Mouse (Mus musculus) heart, embryonic 15.5 days (tissue): ENCODE results near the gene Hoxd8. TPM values are rescaled to one million over a fixed set of nuclear protein-coding genes. Genes with fewer than 3 reads are reported as not detected.

Experiments used
- ATAC-seq: fragments of 200-750 bp; cut with Nextera tagmentation; replicated peaks from 2 replicates; pipeline ENCODE4 v1.8.0; 2017; ENCODE audit warnings: low read depth, moderate TSS enrichment; ENCODE audit not compliant: insufficient number of reproducible peaks, insufficient read depth, low FRiP score
- H3K27ac ChIP-seq: fragments of 300-500 bp; sonication (generic); 2 replicates; pipeline ENCODE4 v1.5.1; 2015; ENCODE audit warnings: mild to moderate bottlenecking, inconsistent platforms
- H3K27me3 ChIP-seq: fragments of 300-500 bp; sonication (generic); 2 replicates; pipeline ENCODE4 v1.6.1; 2015; ENCODE audit warnings: inconsistent platforms
- H3K36me3 ChIP-seq: fragments of 300-500 bp; sonication (generic); 2 replicates; pipeline ENCODE4 v1.6.1; 2015; ENCODE audit warnings: mild to moderate bottlenecking, inconsistent platforms
- H3K4me1 ChIP-seq: fragments of 300-500 bp; sonication (generic); replicated peaks from 2 replicates; pipeline ENCODE4 v1.6.1; 2015; ENCODE audit warnings: inconsistent platforms
- H3K4me2 ChIP-seq: fragments of 300-500 bp; sonication (generic); 2 replicates; pipeline ENCODE4 v1.6.1; 2015; ENCODE audit warnings: inconsistent platforms, mild to moderate bottlenecking, moderate library complexity
- H3K4me3 ChIP-seq: fragments of 300-500 bp; sonication (generic); 2 replicates; pipeline ENCODE4 v1.5.1; 2015; ENCODE audit warnings: mild to moderate bottlenecking, inconsistent platforms
- H3K9ac ChIP-seq: fragments of 300-500 bp; sonication (generic); 2 replicates; pipeline ENCODE4 v1.6.1; 2015; ENCODE audit warnings: mild to moderate bottlenecking, inconsistent platforms
- H3K9me3 ChIP-seq: fragments of 300-500 bp; sonication (generic); replicated peaks from 2 replicates; pipeline ENCODE4 v1.6.1; 2016; ENCODE audit warnings: inconsistent platforms
- WGBS: fragments of 180-500 bp; shearing (Covaris S2); methylation state at CpG from one replicate; pipeline ENCODE4 v1.1.7; 2015; ENCODE audit warnings: mixed read lengths; 5-methylcytosine and 5-hydroxymethylcytosine counted together
- polyA plus RNA-seq: library from polyadenylated mRNA; unstranded; fragments of >200 nt; fragmentation: Nextera tagmentation; extraction: Ambion mirVana; gene quantifications from 2 replicates; pipeline ENCODE4 v1.2.1, GENCODE M21; 2015

Hoxd8 gene
- polyA plus RNA-seq, 1 experiment from 2014 or later: 0.24 TPM

DNA sequence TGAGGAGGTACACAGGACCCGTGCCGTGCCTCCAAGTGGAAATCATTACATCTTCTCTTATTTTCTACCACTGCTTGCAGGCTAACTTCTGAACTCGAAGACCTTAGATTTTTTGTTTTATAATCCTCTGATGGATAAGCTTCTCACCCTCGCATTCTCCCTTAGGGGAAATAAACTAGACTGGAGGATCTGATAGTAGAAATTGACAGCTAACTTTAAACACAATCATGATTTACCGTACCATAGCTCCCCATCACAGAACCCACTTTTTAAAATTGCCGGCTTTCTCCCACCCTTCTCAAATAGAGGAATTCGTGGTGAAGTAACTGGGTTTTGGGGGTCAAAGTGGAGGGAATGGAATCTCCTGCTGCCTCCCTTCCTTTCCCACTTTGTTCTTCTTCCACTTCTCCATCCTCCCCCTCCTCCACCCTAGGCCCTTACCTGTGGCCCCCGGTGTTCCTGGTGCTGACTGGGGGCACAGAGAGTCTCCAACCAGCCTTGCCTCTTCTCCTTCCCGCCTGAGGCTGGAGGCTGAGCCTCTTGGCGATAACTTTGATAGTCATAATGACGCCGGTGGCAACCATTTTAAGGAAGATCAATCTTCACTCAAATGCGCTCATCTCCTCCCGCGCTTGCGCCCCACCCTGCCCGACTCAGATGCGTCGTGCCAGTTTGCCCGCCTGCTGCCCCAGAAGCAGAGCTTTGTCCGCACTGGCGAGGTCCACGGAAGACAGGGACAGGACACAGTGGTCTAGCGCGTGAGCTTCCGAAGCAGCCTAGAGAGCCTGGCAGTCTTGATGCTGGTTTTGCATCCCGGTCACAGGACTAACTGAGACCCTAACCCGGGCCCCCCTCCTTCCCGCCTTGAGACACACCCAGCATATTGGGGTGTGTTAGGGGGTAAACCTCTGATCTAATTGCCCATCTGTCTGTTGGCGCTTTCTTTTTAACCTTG, 43.7 kb upstream of the Hoxd8 start:
- no peak for ATAC-seq
- H3K9me3 ChIP-seq: no peaks in the 10 kb centered on the region
- 3% methylated on average over 30 of the region's 30 CpGs for WGBS

DNA sequence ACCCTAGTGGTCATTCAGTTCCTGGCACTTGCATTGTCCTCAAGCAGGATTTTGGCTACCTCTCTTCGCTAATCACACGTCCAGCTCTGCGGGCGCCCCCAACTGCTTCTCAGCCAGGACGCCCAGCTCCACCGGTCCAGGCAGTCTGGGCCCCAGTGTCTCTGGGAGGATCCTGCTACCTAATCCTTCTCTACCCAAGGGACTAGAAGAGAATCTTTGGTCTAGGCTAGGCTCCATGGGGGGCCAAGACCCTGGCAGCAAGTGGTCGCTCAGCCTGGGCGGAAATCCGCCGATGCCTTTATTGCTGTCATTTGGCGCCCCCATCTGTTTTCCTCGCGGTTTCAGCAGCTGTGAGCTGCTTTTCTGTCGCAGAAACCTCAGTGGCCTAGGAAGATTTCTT, 42.7 kb upstream of the Hoxd8 start:
- ATAC-seq: no peak
- Histone ChIP-seq H3K27me3 (peaks cover 98% of the 10 kb centered on the region), H3K4me3 (0 out of 2 replicates have a peak overlapping the region, but pooled peaks have one; percentile 19), H3K4me2 (peak overlapping the region; percentile 47), H3K4me1 (peaks cover 20% of the 10 kb centered on the region), H3K27ac (no peak overlapping the region), H3K36me3 (no peaks in the 10 kb centered on the region), H3K9ac (no peak overlapping the region), H3K9me3 (no peaks in the 10 kb centered on the region)
- under 1% methylated on average over 14 of the region's 14 CpGs for WGBS

More for the DNA sequence above, 43.7 kb upstream of the Hoxd8 start:
- Histone ChIP-seq H3K27me3 (peaks cover 98% of the 10 kb centered on the region), H3K4me3 (0 out of 2 replicates have a peak overlapping the region, but pooled peaks have one; percentile 8), H3K9ac (no peak overlapping the region), H3K27ac (no peak overlapping the region), H3K36me3 (no peaks in the 10 kb centered on the region), H3K4me1 (peaks cover 24% of the 10 kb centered on the region), H3K4me2 (no peak overlapping the region)

DNA sequence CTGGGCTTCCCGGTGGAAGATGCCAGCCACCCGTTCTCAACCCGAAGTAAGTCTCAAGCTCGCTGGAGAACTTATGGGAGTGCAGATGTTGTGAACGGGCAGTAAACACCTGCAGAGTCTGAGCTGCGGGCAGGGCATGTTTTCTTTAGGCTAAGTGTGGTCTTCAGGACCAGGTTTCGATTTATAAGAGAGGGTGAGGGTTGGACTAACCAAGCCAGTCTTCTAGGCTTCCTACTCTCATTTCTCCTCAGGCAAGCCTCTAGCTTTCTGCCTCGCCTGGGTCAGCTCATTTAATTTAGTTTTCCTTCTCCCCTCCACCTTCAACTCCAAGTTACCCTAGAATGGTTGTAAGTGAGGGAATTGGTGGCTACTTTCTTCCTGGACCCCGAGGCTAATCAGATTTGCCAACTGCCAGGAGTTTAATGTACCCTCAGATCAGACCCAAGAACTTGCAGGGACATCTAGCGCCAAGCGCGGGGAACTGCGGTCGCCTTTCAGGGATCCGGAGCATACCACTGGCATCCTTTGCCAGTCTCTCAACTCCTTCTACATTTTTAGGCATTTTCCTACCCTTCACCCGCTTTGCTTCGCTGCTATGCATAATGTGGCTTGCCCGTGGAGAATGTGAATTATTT, 41.0 kb upstream of the Hoxd8 start:
- Histone ChIP-seq H3K9me3 (no peaks in the 10 kb centered on the region), H3K4me1 (peaks cover 24% of the 10 kb centered on the region), H3K9ac (no peak overlapping the region), H3K27me3 (peaks cover 97% of the 10 kb centered on the region), H3K4me3 (no peak overlapping the region), H3K27ac (no peak overlapping the region), H3K36me3 (no peaks in the 10 kb centered on the region), H3K4me2 (no peak overlapping the region)
- WGBS: 4% methylated on average over 18 of the region's 18 CpGs
- no peak for ATAC-seq

DNA sequence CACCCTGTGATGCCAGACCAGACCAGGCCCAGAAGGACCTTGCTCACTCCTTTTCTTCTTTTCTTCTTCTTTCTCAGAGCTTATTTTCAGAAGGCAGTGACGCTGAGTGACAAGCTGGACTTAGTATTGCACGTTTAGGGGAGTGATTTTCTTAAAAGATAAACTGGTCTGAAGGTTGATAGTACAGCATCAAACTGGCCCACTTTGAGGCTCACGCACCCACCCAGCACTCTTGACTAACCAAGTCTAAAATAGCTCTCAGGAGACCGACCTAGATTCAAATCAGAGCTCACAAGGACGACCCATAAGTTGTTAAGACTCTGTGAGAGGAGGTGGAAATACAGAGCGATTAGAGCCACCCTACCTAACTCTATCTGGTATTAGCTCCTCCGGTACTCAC, 38.0 kb upstream of the Hoxd8 start:
- 4% methylated on average over 7 of the region's 7 CpGs for WGBS
- peaks cover 95% of the 10 kb centered on the region for H3K27me3 ChIP-seq
- H3K4me2 ChIP-seq: no peak overlapping the region

DNA sequence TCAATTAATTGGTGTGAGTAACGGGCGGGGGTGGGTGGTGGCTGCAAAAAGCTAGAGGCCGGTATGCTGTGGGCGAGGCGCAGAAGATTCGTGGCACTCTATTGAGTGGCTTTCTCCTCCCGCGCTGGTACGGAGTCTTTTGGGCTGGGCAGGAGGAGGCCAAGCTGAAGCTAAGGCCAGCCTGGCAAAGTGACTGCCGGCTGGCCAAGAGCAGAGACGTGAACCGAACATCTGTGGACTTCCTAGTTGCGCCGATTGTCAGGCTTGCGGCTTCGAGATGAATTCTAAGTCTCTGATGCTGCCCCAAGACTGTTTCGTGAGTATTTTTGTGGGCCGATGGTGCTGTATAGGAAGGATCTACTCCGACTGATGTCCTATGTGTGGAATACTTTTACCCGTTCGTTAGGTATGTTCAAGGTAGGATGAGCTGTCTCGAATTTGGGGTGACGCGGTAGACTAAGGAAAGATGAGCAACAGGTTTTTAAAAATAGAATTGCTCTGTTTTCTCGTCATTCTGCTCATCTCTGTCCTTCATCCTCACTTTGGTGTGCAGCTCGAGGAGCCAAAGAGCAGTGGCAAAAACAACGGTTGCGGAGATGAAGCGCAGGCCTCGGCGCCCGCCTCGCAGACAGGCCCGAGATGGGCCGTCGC, 37.1 kb upstream of the Hoxd8 start:
- peak overlapping the region; percentile 73 for H3K4me2 ChIP-seq
- no peak overlapping the region for H3K27ac ChIP-seq
- no peak for ATAC-seq
- no peak overlapping the region for H3K9ac ChIP-seq
- peaks cover 95% of the 10 kb centered on the region for H3K27me3 ChIP-seq
- no peaks in the 10 kb centered on the region for H3K9me3 ChIP-seq
- H3K4me3 ChIP-seq: peak overlapping the region; percentile 45
- 3% methylated on average over 36 of the region's 36 CpGs for WGBS
- no peaks in the 10 kb centered on the region for H3K36me3 ChIP-seq
- H3K4me1 ChIP-seq: peaks cover 13% of the 10 kb centered on the region

More for the DNA sequence above, 38.0 kb upstream of the Hoxd8 start:
- Histone ChIP-seq H3K9me3 (no peaks in the 10 kb centered on the region), H3K36me3 (no peaks in the 10 kb centered on the region), H3K9ac (no peak overlapping the region), H3K4me1 (peaks cover 16% of the 10 kb centered on the region), H3K4me3 (no peak overlapping the region), H3K27ac (no peak overlapping the region)
- no peak for ATAC-seq

DNA sequence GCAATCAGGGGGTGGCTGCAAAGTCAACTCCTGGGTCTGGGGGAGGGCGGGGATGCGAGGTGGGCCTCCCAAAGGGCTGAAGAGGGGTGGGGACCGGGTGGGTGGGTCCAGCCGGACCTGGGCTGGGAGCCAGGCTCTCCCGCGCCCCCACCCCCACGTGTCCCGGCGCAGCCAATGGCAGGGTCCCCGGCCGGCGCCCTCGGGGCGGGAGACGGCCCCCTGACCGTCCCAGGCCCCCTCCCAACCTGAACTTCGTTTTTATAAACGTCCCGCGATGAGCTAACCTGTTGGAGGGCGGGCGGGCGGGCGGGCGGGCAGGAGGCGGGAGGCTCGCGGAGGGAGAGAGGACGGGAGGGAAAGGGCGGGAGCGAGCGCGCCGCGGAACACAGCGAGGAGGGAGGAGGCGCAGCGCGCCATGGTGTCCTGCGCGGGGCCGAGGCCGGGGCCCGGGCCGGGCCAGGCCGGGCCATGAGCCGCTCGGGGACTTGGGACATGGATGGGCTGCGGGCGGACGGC, 36.5 kb upstream of the Hoxd8 start, which contains the start of gene Hoxd13:
TSS of gene Hoxd13 (plus strand) at position 469 of the 516 bp plus-strand sequence.
- 1% methylated on average over 42 of the region's 51 CpGs for WGBS
- Histone ChIP-seq H3K4me2 (peak within 1 kb of the TSS; percentile 73), H3K27me3 (peaks cover 95% of the 10 kb centered on the region), H3K9ac (0 out of 2 replicates have a peak within 1 kb of the TSS, but pooled peaks have one; percentile 18), H3K36me3 (no peaks in the 10 kb centered on the region), H3K27ac (no peak within 1 kb of the TSS), H3K4me3 (peak within 1 kb of the TSS; percentile 45), H3K4me1 (peaks cover 18% of the 10 kb centered on the region), H3K9me3 (no peaks in the 10 kb centered on the region)
- peak; percentile 65 for ATAC-seq

DNA sequence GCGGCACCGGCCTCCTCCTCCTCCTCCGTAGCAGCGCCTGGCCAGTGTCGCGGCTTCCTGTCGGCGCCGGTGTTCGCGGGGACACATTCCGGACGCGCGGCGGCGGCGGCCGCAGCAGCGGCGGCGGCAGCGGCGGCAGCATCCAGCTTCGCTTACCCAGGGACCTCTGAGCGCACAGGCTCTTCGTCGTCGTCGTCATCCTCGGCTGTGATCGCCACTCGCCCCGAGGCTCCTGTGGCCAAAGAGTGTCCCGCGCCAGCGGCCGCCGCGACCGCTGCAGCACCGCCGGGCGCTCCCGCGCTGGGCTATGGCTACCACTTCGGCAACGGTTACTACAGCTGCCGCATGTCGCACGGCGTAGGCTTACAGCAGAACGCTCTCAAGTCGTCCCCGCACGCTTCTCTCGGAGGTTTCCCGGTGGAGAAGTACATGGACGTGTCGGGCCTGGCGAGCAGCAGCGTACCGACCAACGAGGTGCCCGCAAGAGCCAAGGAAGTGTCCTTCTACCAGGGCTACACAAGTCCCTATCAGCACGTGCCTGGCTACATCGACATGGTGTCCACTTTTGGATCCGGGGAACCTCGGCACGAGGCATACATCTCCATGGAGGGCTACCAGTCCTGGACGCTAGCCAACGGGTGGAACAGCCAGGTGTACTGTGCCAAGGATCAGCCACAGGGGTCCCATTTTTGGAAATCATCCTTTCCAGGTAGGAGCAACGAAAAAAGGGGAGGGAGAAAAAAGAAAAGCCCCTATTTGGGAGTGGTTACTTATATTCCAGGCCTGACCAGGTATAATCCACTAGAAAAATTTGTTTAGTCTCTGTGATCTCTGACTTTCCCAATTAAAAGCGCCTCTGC, 35.8 kb upstream of the Hoxd8 start:
- Histone ChIP-seq H3K4me2 (peak overlapping the region; percentile 73), H3K9me3 (no peaks in the 10 kb centered on the region), H3K4me3 (peak overlapping the region; percentile 45), H3K36me3 (no peaks in the 10 kb centered on the region), H3K9ac (0 out of 2 replicates have a peak overlapping the region, but pooled peaks have one; percentile 18), H3K27ac (no peak overlapping the region), H3K27me3 (peaks cover 95% of the 10 kb centered on the region), H3K4me1 (peaks cover 18% of the 10 kb centered on the region)
- under 1% methylated on average over 60 of the region's 74 CpGs for WGBS
- peak; percentile 32; the same call in 1 of the 2 replicates for ATAC-seq

DNA sequence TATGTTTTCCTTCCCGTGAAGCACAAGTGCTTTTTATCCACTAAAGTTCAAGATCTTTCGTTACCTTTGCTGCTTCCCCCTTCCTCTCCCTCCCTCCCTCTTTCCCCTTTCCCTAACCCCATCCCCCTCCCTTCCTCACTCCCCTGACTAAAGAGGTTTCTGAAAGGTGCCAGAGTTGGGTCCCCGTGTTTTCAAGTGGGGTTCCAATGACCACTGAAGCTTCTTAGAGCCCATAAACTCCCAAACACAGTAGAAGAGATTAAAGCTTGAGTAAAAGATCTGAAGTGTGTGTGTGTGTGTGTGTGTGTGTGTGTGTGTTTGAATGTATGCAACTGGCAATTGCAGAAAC, 35.2 kb upstream of the Hoxd8 start:
- Histone ChIP-seq H3K27ac (no peak overlapping the region), H3K9ac (no peak overlapping the region), H3K36me3 (no peaks in the 10 kb centered on the region), H3K4me3 (no peak overlapping the region), H3K4me2 (no peak overlapping the region), H3K4me1 (peaks cover 18% of the 10 kb centered on the region), H3K27me3 (peaks cover 95% of the 10 kb centered on the region), H3K9me3 (no peaks in the 10 kb centered on the region)
- 4% methylated on average over 3 of the region's 3 CpGs for WGBS
- no peak for ATAC-seq

DNA sequence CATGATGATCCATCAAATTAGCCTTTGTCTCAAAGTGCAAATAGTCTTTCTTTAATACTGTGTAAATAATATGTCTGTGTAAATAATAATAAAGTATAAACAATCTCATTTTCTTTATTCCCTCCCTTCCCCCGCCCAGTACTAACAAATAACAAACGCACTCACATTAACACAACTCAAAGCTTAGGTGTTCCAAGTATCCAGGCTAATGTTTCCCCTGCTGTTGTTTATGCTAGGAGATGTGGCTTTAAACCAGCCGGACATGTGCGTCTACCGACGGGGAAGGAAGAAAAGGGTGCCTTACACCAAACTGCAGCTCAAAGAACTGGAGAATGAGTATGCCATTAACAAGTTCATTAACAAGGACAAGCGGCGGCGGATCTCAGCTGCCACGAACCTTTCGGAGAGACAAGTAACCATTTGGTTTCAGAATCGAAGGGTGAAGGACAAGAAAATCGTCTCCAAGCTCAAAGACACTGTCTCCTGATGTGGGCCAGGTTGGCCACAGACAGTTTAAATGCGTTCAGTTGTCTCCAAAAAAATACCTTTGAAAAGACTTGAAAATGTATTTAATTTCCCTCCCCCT, 34.7 kb upstream of the Hoxd8 start:
- Histone ChIP-seq H3K4me3 (no peak overlapping the region), H3K27ac (no peak overlapping the region), H3K9me3 (no peaks in the 10 kb centered on the region), H3K4me1 (peaks cover 18% of the 10 kb centered on the region), H3K4me2 (no peak overlapping the region), H3K9ac (no peak overlapping the region), H3K36me3 (no peaks in the 10 kb centered on the region), H3K27me3 (peaks cover 95% of the 10 kb centered on the region)
- ATAC-seq: no peak
- WGBS: 2% methylated on average over 14 of the region's 14 CpGs

DNA sequence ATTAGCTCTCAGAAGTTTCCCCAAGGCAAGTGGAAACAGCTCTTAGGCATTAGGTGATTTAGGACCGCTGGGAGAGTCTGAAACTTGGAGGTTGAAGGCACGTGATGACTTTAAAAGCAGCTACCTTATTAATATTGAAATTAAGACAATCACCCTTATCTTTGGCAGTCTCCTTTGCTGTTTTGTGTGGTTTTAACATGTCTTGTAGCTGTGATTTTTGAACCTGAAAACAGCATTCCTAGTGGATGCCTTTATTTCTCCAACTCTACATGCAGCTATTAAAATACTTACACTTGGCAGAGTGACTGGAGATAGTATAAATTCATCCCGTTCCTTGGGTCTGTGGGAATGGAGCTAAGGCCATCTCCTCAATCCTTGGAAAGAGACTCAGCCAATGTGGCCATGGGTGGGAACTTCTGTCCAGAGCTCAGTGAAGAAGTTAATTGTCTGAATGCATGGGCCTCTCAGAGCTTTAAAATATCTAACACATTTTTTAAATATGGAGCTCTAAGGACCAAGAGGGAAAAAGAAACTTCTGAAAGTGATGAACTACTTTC, 33.7 kb upstream of the Hoxd8 start:
- ATAC-seq: no peak
- 4% methylated on average over 3 of the region's 3 CpGs for WGBS
- no peaks in the 10 kb centered on the region for H3K36me3 ChIP-seq

More for the DNA sequence above, 33.7 kb upstream of the Hoxd8 start:
- no peak overlapping the region for H3K27ac ChIP-seq
- no peaks in the 10 kb centered on the region for H3K9me3 ChIP-seq
- no peak overlapping the region for H3K4me3 ChIP-seq
- H3K4me1 ChIP-seq: peaks cover 18% of the 10 kb centered on the region
- H3K27me3 ChIP-seq: peaks cover 96% of the 10 kb centered on the region
- H3K9ac ChIP-seq: no peak overlapping the region
- no peak overlapping the region for H3K4me2 ChIP-seq
